Mouse (Mus musculus) lung, postnatal 4 days (tissue): ENCODE data around the gene Hnrnpf.

Experiments
- DNase-seq, 2 experiments: peaks; one replicate each; pipeline ENCODE4 v3.0.0; 2021

Hnrnpf gene

DNA sequence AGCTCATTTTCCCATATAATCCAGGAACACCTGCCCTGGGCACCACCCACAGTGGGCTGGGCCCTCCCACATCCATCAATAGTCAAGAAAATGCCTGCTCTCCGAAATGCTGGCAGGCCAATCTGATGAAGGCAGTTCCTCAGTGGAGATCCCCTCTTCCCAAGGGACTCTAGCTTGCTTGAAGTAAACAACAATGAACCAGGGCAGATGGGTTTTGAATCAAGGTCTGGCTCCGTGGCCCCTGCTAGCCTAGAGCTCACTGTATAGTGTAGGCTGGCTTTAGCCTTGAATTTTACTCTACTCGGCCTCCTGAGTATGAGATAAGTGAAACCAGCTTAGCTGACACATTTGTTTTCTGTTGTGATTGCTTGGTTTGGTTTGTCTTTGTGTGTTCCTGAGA is 7.7 kb upstream of the Hnrnpf start:
- DNase-seq, result no peak

GRCm38 (mm10) chr6:117893435-117893834 is 6.7 kb upstream of the Hnrnpf start:
- no peak for DNase-seq

GRCm38 (mm10) chr6:117897800-117898199 is 2.3 kb upstream of the Hnrnpf start:
- DNase-seq, result no peak

- no peak for DNase-seq
Observed at GRCm38 (mm10) chr6:117901510-117902402, 1.6 kb downstream of the Hnrnpf start.

GRCm38 (mm10) chr6:117902556-117902955 is 2.4 kb downstream of the Hnrnpf start:
- DNase-seq, result no peak

DNA sequence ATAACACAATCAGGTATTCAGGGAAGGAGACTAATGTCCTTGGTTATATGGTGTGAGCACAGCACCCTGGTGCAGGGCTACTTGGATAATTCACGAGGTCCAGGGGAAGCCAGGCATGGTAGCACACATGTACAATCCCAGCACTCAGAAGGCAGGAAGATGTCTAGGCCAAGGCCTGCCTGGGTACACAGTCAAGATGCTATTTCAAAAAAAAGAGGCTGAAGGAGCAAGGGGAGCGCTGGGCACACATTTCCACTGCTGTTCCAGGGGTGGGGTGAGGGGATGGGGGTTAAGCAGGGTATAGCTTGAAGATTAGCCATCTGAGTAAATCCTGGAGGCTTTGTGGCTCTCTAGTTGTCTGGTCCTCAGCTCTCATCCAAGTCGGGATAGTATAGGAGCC is 3.7 kb downstream of the Hnrnpf start:
- no peak for DNase-seq

DNA sequence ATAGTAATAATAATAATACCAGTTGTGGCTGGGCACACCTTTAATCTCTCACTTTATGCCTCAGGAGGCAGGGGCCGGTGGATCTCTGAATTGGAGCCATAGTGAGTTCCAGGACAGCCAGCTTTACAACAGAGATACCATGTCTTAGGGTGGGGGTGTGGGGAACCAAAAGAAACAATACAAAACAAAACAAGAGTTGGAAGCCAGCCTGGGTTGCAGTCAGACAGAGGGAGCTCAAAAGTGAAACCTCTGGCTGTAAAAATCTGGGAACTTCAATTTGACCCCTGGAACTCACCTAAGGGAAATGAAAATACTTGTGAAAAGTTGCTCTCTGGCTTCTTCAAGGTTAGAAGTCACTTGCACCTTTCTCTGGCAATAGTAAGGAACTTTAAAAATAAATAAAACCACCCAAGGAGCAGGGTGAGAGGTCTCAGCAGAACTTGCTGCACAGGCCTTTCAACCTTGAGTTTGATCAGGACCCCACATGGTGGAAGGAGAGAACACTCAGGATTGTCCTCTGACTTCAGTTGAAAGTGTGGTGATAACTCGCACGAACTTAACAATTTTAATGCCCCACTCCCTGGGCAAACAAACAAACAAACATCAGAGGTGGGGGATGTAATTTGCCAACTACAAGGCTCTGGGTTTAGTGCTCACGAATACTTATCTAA is 5.3 kb downstream of the Hnrnpf start:
- DNase-seq, result no peak

DNA sequence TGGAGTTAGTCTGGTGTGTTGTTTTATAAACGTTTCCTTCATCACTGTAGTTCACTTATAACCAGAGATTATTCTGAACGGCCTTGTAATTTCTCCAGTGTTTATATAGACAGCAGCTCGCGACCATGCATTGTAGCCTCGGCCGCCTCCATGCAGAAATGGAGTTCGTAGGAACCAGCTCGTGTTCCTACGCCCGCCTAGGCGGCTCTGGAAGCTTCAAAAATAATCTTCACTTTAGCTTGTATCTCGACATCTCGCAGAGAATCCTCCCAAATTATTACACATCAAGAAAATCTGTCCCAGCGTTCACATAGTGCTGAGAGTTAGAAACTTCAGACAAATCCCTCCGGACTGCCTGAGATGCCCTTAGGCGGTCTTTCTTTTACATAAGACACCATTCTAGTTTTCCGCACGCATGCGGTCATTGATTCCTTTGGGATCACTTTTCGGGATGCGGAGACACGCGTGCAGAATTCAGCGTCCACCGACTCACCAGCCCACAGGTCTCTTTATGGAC is 5.9 kb downstream of the Hnrnpf start:
- peak in 1 of 2 experiments; percentile 34 for DNase-seq

DNA sequence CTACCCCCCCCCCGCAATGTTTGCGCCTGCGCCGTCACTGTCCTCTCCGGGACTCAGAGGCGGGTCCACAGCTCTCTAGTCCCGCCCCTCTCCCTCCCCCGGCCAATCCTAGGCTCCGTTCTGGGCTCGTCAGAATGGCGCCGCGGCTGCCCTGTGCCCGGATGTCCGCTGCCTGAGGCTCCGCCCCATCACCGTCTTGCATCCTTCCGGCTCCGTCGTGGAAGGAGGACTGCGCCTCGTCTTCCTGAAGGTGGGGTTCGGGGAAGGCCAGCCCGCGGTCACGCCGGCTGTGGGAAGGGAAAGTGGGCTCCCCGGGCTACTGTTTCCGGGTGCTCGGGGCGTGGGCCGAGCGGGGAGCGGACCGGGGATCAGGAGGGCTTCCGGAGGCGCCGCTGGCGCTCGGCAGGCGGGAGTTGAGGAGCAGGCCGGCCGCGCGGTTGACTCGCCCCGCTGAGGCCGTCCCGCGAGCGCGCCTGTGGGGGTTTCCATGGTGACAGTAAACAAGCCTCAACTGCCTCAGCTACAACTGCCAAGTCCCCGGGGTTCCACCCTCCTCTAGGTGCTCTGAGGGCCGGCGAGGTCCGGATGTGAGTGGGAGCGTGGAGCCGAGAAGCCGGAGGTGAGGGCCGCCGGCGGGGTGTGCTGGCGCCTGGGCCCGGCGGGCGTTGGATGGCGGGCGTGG is 6.6 kb downstream of the Hnrnpf start:
- DNase-seq, result peak; percentile 97 to 99

DNA sequence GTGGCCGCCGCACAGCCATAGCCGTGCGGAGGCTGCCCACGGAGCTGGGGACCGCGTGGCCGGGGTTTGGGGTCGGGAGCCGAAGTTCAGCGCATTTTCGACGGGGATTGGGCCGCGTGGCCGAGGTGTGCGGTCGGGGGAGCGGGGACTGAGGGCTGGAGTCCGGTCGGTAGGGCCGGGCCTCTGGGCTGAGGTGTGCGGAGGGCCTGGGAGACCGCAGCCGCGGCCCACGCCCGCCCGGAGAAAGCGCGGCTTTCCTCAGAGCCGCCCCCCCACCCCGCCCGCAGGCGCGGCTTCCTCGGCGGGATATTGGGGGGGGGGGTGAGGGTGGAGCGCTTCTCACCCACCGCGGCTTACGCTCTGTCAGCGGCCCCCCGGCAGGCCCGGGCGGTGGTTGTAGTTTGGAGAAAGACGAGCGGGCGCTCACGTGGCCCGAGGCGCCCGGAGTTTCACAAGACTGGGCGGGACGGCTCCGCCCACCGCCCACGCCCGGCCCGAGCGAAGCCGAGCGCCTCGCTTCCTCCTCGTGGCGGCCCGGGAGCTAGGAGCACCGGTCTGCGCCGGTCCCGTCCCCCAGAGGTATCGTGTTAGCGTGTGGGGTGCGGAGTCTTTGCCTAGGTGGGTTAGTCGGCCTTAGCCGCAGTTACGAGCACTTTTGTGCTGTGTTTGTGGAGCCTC is 7.3 kb downstream of the Hnrnpf start:
- DNase-seq, result peak; percentile 93

GRCm38 (mm10) chr6:117907979-117908355 is 7.8 kb downstream of the Hnrnpf start:
- DNase-seq, result no peak

DNA sequence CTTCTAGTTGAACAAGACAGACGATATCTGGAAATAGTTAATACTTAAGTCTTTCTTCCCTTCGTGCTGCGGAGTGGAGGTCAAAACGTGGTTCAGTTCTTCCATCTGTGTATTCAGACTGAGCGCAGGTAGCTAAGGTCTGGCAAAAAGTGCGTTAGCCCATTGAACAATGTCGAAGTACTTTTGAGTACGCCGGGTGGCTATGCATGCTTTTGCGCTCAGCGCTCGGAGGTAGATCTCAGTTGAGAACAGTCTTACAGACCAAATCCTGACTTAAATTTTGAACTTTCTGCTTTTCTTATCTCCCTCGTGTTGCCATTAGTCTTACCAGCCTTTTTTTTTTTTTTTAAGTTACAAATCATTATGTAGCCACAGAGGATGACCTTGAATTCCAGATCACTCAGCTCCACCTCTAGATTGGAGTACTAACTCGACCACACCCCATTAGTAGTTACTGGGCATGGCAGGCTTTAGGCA is 8.3 kb downstream of the Hnrnpf start:
- no peak for DNase-seq

- DNase-seq, result no peak
Observed at GRCm38 (mm10) chr6:117910120-117910661, 10.1 kb downstream of the Hnrnpf start.

DNA sequence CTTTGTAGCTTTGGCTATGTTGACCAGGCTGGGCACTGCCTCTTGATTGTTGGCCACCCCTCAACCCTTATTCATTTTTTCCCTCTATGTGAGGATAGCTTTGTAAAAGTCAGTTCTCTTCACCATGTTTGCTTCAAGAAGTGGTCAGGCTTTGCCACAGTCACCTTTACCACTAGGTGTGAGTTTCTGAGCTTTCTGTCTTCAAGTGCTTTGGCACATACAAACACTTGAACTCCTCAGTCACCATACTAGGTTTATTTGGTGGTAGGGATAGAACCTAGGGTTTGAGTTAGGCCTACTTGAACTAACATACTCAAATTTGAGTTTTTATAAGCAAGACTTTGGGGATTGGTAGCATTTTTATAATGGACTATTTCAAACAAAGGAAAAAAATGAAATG is 14.4 kb downstream of the Hnrnpf start:
- no peak for DNase-seq

DNA sequence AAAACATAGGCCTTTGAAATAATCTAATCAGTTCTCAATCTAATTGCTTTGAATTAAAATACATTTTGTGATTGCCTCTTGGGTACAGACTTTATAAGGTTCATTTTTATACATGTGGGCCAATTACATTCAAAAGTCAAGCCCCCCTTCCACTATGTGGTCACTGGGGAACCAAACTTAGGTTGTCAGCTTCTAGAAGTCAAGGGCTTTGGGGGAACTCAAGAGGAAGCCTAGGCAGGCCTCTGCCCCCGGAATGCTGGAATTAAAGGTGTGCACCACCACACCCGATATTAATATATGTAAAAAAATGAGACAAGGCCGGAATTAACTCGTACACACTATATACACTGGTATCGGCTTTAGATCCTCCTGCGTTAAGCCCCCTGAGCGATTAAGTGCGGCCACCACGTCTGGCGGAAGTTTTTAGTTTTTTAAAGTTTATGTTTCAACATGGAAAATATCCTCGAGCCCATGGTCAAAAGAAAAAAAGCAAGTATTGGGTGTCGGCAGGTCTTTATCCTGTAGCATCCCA is 16.1 kb downstream of the Hnrnpf start:
- DNase-seq, result no peak

- DNase-seq, result peak; percentile 89 to 92
Observed at GRCm38 (mm10) chr6:117916737-117917426, 16.8 kb downstream of the Hnrnpf start.

- peak; percentile 82 for DNase-seq
Observed at GRCm38 (mm10) chr6:117917576-117917975, 17.5 kb downstream of the Hnrnpf start.

- no peak for DNase-seq
Observed at GRCm38 (mm10) chr6:117918043-117918442, 17.9 kb downstream of the Hnrnpf start.

- DNase-seq, result peak in 1 of 2 experiments; percentile 58
Observed at GRCm38 (mm10) chr6:117920659-117921640, 20.8 kb downstream of the Hnrnpf start.

DNA sequence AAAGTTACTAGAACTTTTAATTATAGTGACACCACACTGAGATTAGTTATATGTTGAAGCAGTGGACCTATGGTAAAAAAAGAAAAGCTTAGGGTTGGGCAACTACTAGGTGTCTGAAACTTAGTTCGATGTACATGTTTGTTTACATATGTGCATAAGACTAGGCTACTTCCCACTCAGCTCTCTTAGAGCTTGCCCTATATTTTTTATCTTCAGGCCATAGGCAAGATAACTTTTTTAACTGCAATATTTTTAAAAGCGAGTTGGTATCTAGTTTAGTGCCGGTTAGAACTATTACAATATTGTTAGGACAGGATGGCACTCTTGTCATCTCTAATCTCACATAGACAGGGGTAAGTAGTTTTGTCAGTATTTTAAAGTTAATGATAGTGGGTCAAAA is 21.9 kb downstream of the Hnrnpf start:
- DNase-seq, result no peak
